In the genomic region with DNA sequence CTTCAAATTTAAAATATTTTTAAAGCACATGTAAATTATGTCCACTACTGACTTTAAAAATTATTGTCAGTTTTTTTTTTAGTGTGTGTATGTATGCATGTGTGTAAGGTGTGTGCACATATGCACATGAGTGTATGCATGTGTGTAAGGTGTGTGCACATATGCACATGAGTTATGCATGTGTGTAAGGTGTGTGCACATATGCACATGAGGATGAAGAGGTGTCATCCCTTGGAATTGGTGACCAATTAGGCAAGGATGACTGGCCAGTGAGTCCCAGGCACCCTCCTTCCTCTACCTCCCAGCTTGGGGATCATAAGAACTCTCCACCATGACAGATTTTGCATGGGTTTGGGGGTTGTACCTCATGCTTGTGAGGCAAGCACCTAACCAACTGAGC, we compare ENCODE assay signal across 28 mouse cellular contexts. TPM values are rescaled to one million over a fixed set of nuclear protein-coding genes. Genes with fewer than 3 reads are reported as not detected.
A peak's percentile ranks its signal among the peaks of the same experiment; 100 is the strongest.
DNase-seq lines count a peak whose midpoint lies in the region; ATAC-seq and TF ChIP-seq lines count a peak whose summit lies in the region.
"Had no signal": no experiment of that assay in that cellular context is flagged by ENCODE, and none has a peak within 500 bp of the region (broad histone marks: within the 10 kb centered on the region; RNA-seq: fewer than 3 reads in every experiment).

No protein-coding gene starts in this region.

- peaks cover 7% of the 10 kb centered on the region for H3K36me3 ChIP-seq in hindbrain, embryonic 15.5 days
- H3K36me3 ChIP-seq in hindbrain, embryonic 12.5 days: 0 out of 2 replicates have a peak, but pooled peaks cover 8% of the 10 kb centered on the region
- peaks cover 3% of the 10 kb centered on the region; the same call in 1 of the 2 replicates for H3K36me3 ChIP-seq in midbrain, embryonic 16.5 days (ENCODE audit: control insufficient read depth, insufficient read depth, low read length)
- peaks cover 3% of the 10 kb centered on the region; the same call in 1 of the 2 replicates for H3K36me3 ChIP-seq in kidney, embryonic 16.5 days (ENCODE audit: insufficient read depth, low read length)
- H3K36me3 ChIP-seq: embryonic facial prominence, embryonic 13.5 days; forebrain, embryonic 10.5 days; intestine, embryonic 15.5 days; limb, embryonic 13.5 days had no signal

- peaks cover 12% of the 10 kb centered on the region for H3K4me1 ChIP-seq in cerebellum, adult 2 months (ENCODE audit: control insufficient read depth, insufficient read depth, low read length)
- peaks cover 39% of the 10 kb centered on the region for H3K4me1 ChIP-seq in hindbrain, embryonic 15.5 days (replicated peaks)
- peaks cover 7% of the 10 kb centered on the region; the same call in 1 of the 2 replicates for H3K4me1 ChIP-seq in hindbrain, embryonic 12.5 days
- peaks cover 26% of the 10 kb centered on the region for H3K4me1 ChIP-seq in midbrain, embryonic 16.5 days (ENCODE audit: control insufficient read depth, insufficient read depth, low read length)
- H3K4me1 ChIP-seq in kidney, embryonic 16.5 days (ENCODE audit: insufficient read depth, low read length): peaks cover 3% of the 10 kb centered on the region; the same call in 1 of the 2 replicates
- H3K4me1 ChIP-seq: intestine, embryonic 15.5 days had no signal

- no peak for ATAC-seq in hindbrain, embryonic 15.5 days (ENCODE audit: low FRiP score, low read depth)
- no peak for ATAC-seq in hindbrain, embryonic 12.5 days (ENCODE audit: low FRiP score)
- 0 out of 2 replicates have a peak, but pooled peaks have one; percentile 15 for ATAC-seq in granulocyte monocyte progenitor cell, adult 5-6 weeks (replicated peaks; ENCODE audit: poor library complexity, severe bottlenecking)
- no peak for ATAC-seq in midbrain, embryonic 16.5 days
- ATAC-seq in kidney, embryonic 16.5 days (ENCODE audit: low FRiP score, low TSS enrichment): no peak
- ATAC-seq: activated CD4-positive, CD25-positive, alpha-beta regulatory T cell, adult 4 months; forebrain, embryonic 15.5 days; intestine, embryonic 15.5 days; liver, embryonic 12.5 days; liver, postnatal 0 days had no signal

- no peaks in the 10 kb centered on the region for H3K27me3 ChIP-seq in cerebellum, adult 2 months (ENCODE audit: control insufficient read depth, insufficient read depth, low read length)
- H3K27me3 ChIP-seq in hindbrain, embryonic 15.5 days: no peaks in the 10 kb centered on the region
- H3K27me3 ChIP-seq in hindbrain, embryonic 12.5 days: no peaks in the 10 kb centered on the region
- no peaks in the 10 kb centered on the region for H3K27me3 ChIP-seq in midbrain, embryonic 16.5 days (ENCODE audit: control insufficient read depth, insufficient read depth, low read depth, low read length)
- H3K27me3 ChIP-seq in kidney, embryonic 16.5 days (ENCODE audit: insufficient read depth, low read length): peaks cover 6% of the 10 kb centered on the region; the same call in 1 of the 2 replicates
- H3K27me3 ChIP-seq: CH12.LX; forebrain, embryonic 15.5 days; intestine, embryonic 15.5 days had no signal

- 0 out of 2 replicates have a peak overlapping the region, but pooled peaks have one; percentile 43 for H3K27ac ChIP-seq in cerebellum, adult 2 months (ENCODE audit: insufficient read depth, low read length)
- H3K27ac ChIP-seq in hindbrain, embryonic 15.5 days (replicated peaks): no peak overlapping the region
- no peak overlapping the region for H3K27ac ChIP-seq in hindbrain, embryonic 12.5 days
- H3K27ac ChIP-seq in midbrain, embryonic 16.5 days (ENCODE audit: low read length): no peak overlapping the region
- no peak overlapping the region for H3K27ac ChIP-seq in kidney, embryonic 16.5 days (ENCODE audit: low read length)
- H3K27ac ChIP-seq: embryonic facial prominence, embryonic 13.5 days; forebrain, embryonic 10.5 days; forebrain, embryonic 15.5 days; intestine, embryonic 15.5 days; left cerebral cortex, adult 2 months; limb, embryonic 13.5 days; liver, embryonic 12.5 days had no signal

- no peak for TF ChIP-seq POLR2A in cerebellum, adult 2 months (IDR thresholded peaks at IDR 0.05; ENCODE audit: borderline replicate concordance, insufficient read depth, low read length)

- no peak for TF ChIP-seq CTCF in cerebellum, adult 2 months (IDR thresholded peaks at IDR 0.05; ENCODE audit: borderline replicate concordance, insufficient read depth, low read depth, low read length)

- H3K9ac ChIP-seq in hindbrain, embryonic 15.5 days: no peak overlapping the region
- no peak overlapping the region for H3K9ac ChIP-seq in hindbrain, embryonic 12.5 days
- H3K9ac ChIP-seq in midbrain, embryonic 16.5 days (ENCODE audit: low read depth, low read length): no peak overlapping the region
- H3K9ac ChIP-seq in kidney, embryonic 16.5 days (replicated peaks; ENCODE audit: low read length): no peak overlapping the region
- H3K9ac ChIP-seq: embryonic facial prominence, embryonic 13.5 days; forebrain, embryonic 15.5 days; intestine, embryonic 15.5 days; limb, embryonic 13.5 days; liver, embryonic 12.5 days; liver, postnatal 0 days had no signal

- H3K4me2 ChIP-seq in hindbrain, embryonic 15.5 days: peak overlapping the region; percentile 12; the same call in 1 of the 2 replicates
- no peak overlapping the region for H3K4me2 ChIP-seq in hindbrain, embryonic 12.5 days (replicated peaks)
- H3K4me2 ChIP-seq in midbrain, embryonic 16.5 days (ENCODE audit: low read length): peak overlapping the region; percentile 4; the same call in 1 of the 2 replicates
- H3K4me2 ChIP-seq in kidney, embryonic 16.5 days (replicated peaks; ENCODE audit: low read depth, low read length): no peak overlapping the region
- H3K4me2 ChIP-seq: embryonic facial prominence, embryonic 13.5 days; forebrain, embryonic 15.5 days; heart, embryonic 11.5 days; intestine, embryonic 15.5 days; limb, embryonic 13.5 days; liver, embryonic 12.5 days had no signal

- H3K9me3 ChIP-seq in hindbrain, embryonic 15.5 days: no peaks in the 10 kb centered on the region
- no peaks in the 10 kb centered on the region for H3K9me3 ChIP-seq in hindbrain, embryonic 12.5 days (replicated peaks)
- H3K9me3 ChIP-seq in midbrain, embryonic 16.5 days (replicated peaks; ENCODE audit: control insufficient read depth, low read length, poor library complexity, severe bottlenecking): no peaks in the 10 kb centered on the region
- H3K9me3 ChIP-seq in kidney, embryonic 16.5 days (ENCODE audit: low read length): no peaks in the 10 kb centered on the region
- H3K9me3 ChIP-seq: embryonic facial prominence, embryonic 13.5 days; forebrain, embryonic 10.5 days; forebrain, embryonic 15.5 days; intestine, embryonic 15.5 days; limb, embryonic 13.5 days; liver, embryonic 12.5 days had no signal

- no peak for DNase-seq in cerebellum, adult 2 months
- DNase-seq in cerebellum, postnatal 25 days: no peak
- no peak for DNase-seq in adrenal gland, adult 2 months
- DNase-seq: adrenal gland, adult 8-10 months; cerebellum, adult 8-10 months; gastrocnemius, postnatal 25 days; heart, adult 18-20 months; kidney, postnatal 25 days; liver, postnatal 0 days; lung, postnatal 36 days; right cerebral cortex, postnatal 25 days; thymus, postnatal 14 days had no signal

- H3K4me3 ChIP-seq in cerebellum, adult 2 months (replicated peaks; ENCODE audit: insufficient read depth, low read depth, low read length): no peak overlapping the region
- no peak overlapping the region for H3K4me3 ChIP-seq in hindbrain, embryonic 15.5 days
- H3K4me3 ChIP-seq in hindbrain, embryonic 12.5 days: no peak overlapping the region
- no peak overlapping the region for H3K4me3 ChIP-seq in midbrain, embryonic 16.5 days (ENCODE audit: low read depth, low read length)
- no peak overlapping the region for H3K4me3 ChIP-seq in kidney, embryonic 16.5 days (ENCODE audit: low read length)
- H3K4me3 ChIP-seq: embryonic facial prominence, embryonic 13.5 days; forebrain, embryonic 10.5 days; forebrain, embryonic 15.5 days; intestine, embryonic 15.5 days; left cerebral cortex, adult 2 months; limb, embryonic 13.5 days; liver, embryonic 12.5 days; myocyte had no signal

RNA-seq across cellular contexts. Expression of a gene that starts 7.8 kb away (rescaled TPM):
- polyA plus RNA-seq in cerebellum, adult 2 months (2012; rRNA removed): 31.1 and 31.8 TPM in 2 replicates
- polyA plus RNA-seq in hindbrain, embryonic 15.5 days (2015; fragmentation: Nextera tagmentation; extraction: Ambion mirVana): 15.8 and 16.3 TPM in 2 replicates
- 10.6 and 12.2 TPM in 2 replicates for polyA plus RNA-seq in hindbrain, embryonic 12.5 days (2016; fragmentation: Nextera tagmentation; extraction: Ambion mirVana)
- total RNA-seq in granulocyte monocyte progenitor cell, adult 5-6 weeks (2014; fragmentation: Nextera tagmentation): 2.5 and 6.4 TPM in 2 replicates
- 2.5 TPM in 2 replicates for total RNA-seq in granulocyte monocyte progenitor cell, adult 5-6 weeks (2017)
- polyA plus RNA-seq in midbrain, embryonic 16.5 days (2015; fragmentation: Nextera tagmentation; extraction: Ambion mirVana): 15.3 and 15.7 TPM in 2 replicates
- 1.4 and 1.5 TPM in 2 replicates for polyA plus RNA-seq in kidney, embryonic 16.5 days (2015; fragmentation: Nextera tagmentation; extraction: Ambion mirVana)
- total RNA-seq in adrenal gland, adult 2 months (2021): 10 to 100 TPM; 20.7 to 53.9 TPM
- polyA plus RNA-seq in adrenal gland, adult 2 months (2012; rRNA removed): 24.8 and 48.0 TPM in 2 replicates

Comparison
In these comparisons a context has a peak if more than half of its experiments do, and no peak if none do; other contexts are left out.
1. H3K4me2 ChIP-seq: peak in hindbrain, embryonic 15.5 days (single experiment) and midbrain, embryonic 16.5 days (single experiment); none in hindbrain, embryonic 12.5 days (single experiment) and kidney, embryonic 16.5 days (single experiment).